Comparison of ENCODE assay signal across 9 mouse cellular contexts in the genomic region with DNA sequence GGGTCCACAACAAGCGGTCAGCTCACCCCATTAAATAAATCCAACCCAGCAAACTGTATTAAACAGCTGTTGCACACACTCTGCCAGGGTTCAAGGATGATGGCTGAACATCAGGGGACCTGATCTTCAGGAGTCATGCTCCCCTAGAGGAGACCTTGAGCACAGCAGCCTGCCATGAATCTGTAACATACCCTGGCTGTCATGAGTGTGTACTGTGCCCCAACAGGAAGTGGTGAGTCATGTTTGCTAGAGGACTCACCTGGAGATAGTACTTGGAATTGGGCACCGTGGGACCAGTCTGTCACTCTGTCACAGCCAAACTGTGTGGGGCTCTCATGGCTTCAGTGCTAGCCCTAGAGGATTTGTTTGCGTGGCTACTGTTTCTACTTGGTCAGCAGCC.
DNase-seq lines count a peak whose midpoint lies in the region; ATAC-seq and TF ChIP-seq lines count a peak whose summit lies in the region.
"Had no signal": no experiment of that assay in that cellular context is flagged by ENCODE, and none has a peak within 500 bp of the region (broad histone marks: within the 10 kb centered on the region; RNA-seq: fewer than 3 reads in every experiment).

No protein-coding gene starts in this region.

- no peak overlapping the region for H3K9ac ChIP-seq in lung, embryonic 14.5 days
- no peak overlapping the region for H3K9ac ChIP-seq in liver, embryonic 12.5 days
- no peak overlapping the region for H3K9ac ChIP-seq in forebrain, embryonic 16.5 days (replicated peaks; ENCODE audit: low read depth, low read length)
- H3K9ac ChIP-seq: limb, embryonic 13.5 days had no signal

- no peaks in the 10 kb centered on the region for H3K9me3 ChIP-seq in lung, embryonic 14.5 days (ENCODE audit: low read depth, low read length)
- no peaks in the 10 kb centered on the region for H3K9me3 ChIP-seq in liver, embryonic 12.5 days (replicated peaks)
- no peaks in the 10 kb centered on the region for H3K9me3 ChIP-seq in forebrain, embryonic 16.5 days (ENCODE audit: control insufficient read depth, low read length)
- H3K9me3 ChIP-seq: limb, embryonic 13.5 days had no signal

- no peaks in the 10 kb centered on the region for H3K4me1 ChIP-seq in lung, embryonic 14.5 days (ENCODE audit: insufficient read depth)
- H3K4me1 ChIP-seq in bone marrow, adult 2 months (ENCODE audit: control insufficient read depth, insufficient read depth, low read length) = no peaks in the 10 kb centered on the region
- H3K4me1 ChIP-seq in liver, embryonic 12.5 days = 0 out of 2 replicates have a peak, but pooled peaks cover 10% of the 10 kb centered on the region
- H3K4me1 ChIP-seq in forebrain, embryonic 16.5 days (replicated peaks; ENCODE audit: control insufficient read depth, insufficient read depth, low read length) = no peaks in the 10 kb centered on the region
- H3K4me1 ChIP-seq: limb, embryonic 13.5 days had no signal

- no peaks in the 10 kb centered on the region for H3K36me3 ChIP-seq in lung, embryonic 14.5 days (ENCODE audit: insufficient read depth)
- H3K36me3 ChIP-seq in liver, embryonic 12.5 days = peaks cover 18% of the 10 kb centered on the region
- H3K36me3 ChIP-seq in forebrain, embryonic 16.5 days (ENCODE audit: control insufficient read depth, insufficient read depth) = no peaks in the 10 kb centered on the region

- H3K27ac ChIP-seq in lung, embryonic 14.5 days (ENCODE audit: low read depth) = no peak overlapping the region
- H3K27ac ChIP-seq in bone marrow, adult 2 months (ENCODE audit: control insufficient read depth, insufficient read depth, low read depth, low read length, poor library complexity) = no peak overlapping the region
- H3K27ac ChIP-seq in liver, embryonic 12.5 days = no peak overlapping the region
- H3K27ac ChIP-seq in forebrain, embryonic 16.5 days (ENCODE audit: low read length) = no peak overlapping the region
- H3K27ac ChIP-seq: limb, embryonic 13.5 days had no signal

- ATAC-seq in lung, embryonic 14.5 days (ENCODE audit: insufficient read depth) = no peak
- peak; percentile 75 for ATAC-seq in liver, embryonic 12.5 days
- no peak for ATAC-seq in forebrain, embryonic 16.5 days

- TF ChIP-seq POLR2A in bone marrow, adult 2 months (IDR thresholded peaks at IDR 0.05; ENCODE audit: borderline replicate concordance, control insufficient read depth, low read depth, low read length) = no peak

- H3K27me3 ChIP-seq in lung, embryonic 14.5 days (ENCODE audit: insufficient read depth, low read length) = no peaks in the 10 kb centered on the region
- no peaks in the 10 kb centered on the region for H3K27me3 ChIP-seq in liver, embryonic 12.5 days (replicated peaks)
- H3K27me3 ChIP-seq in forebrain, embryonic 16.5 days (replicated peaks; ENCODE audit: control insufficient read depth, insufficient read depth, low read length) = no peaks in the 10 kb centered on the region
- H3K27me3 ChIP-seq: limb, embryonic 13.5 days had no signal

- 76% methylated on average over 3 of the region's 3 CpGs for WGBS in lung, embryonic 14.5 days
- 56% methylated on average over 3 of the region's 3 CpGs for WGBS in bone marrow, adult 2 months
- 60% methylated on average over 3 of the region's 3 CpGs for WGBS in liver, embryonic 12.5 days (ENCODE audit: insufficient replicate concordance)
- WGBS in forebrain, embryonic 16.5 days = 95% methylated on average over 3 of the region's 3 CpGs

- H3K4me3 ChIP-seq in lung, embryonic 14.5 days (ENCODE audit: low read depth, low read length) = no peak overlapping the region
- no peak overlapping the region for H3K4me3 ChIP-seq in bone marrow, adult 2 months (replicated peaks; ENCODE audit: control insufficient read depth, low read depth, low read length)
- no peak overlapping the region for H3K4me3 ChIP-seq in liver, embryonic 12.5 days
- H3K4me3 ChIP-seq in forebrain, embryonic 16.5 days (replicated peaks; ENCODE audit: low read length) = no peak overlapping the region
- H3K4me3 ChIP-seq: limb, embryonic 13.5 days had no signal

- DNase-seq in lung, embryonic 14.5 days = no peak
- DNase-seq in lung, adult 18-20 months = no peak
- peak; percentile 64 for DNase-seq in thymus, postnatal 25 days
- DNase-seq in cerebellum, postnatal 14 days = no peak
- DNase-seq: heart, postnatal 4 days had no signal

- H3K4me2 ChIP-seq in lung, embryonic 14.5 days = no peak overlapping the region
- no peak overlapping the region for H3K4me2 ChIP-seq in liver, embryonic 12.5 days
- H3K4me2 ChIP-seq in forebrain, embryonic 16.5 days (ENCODE audit: low read length) = no peak overlapping the region
- H3K4me2 ChIP-seq: limb, embryonic 13.5 days had no signal

- TF ChIP-seq CTCF in lung, embryonic 14.5 days (IDR thresholded peaks at IDR 0.05; ENCODE audit: low read depth) = peak; percentile 42
- peak; percentile 36; the same call in 1 of the 2 replicates for TF ChIP-seq CTCF in bone marrow, adult 2 months (IDR thresholded peaks at IDR 0.05; ENCODE audit: control insufficient read depth, insufficient read depth, low read length)
